Mouse (Mus musculus) olfactory bulb, adult 2 months (tissue): ENCODE measurements around the gene Pgd.

ENCODE experiments used
- CTCF ChIP-seq: fragments of 200-500 bp; IDR thresholded peaks from 2 replicates; pipeline ENCODE4 v1.5.1; 2012; ENCODE audit warnings: low read depth, mild to moderate bottlenecking, low read length, moderate library complexity; ENCODE audit not compliant: insufficient read depth
- POLR2A ChIP-seq: fragments of 200-500 bp; IDR thresholded peaks from 2 replicates; pipeline ENCODE4 v1.6.1; 2012; ENCODE audit warnings: mild to moderate bottlenecking, low read depth, low read length, moderate library complexity; ENCODE audit not compliant: insufficient read depth

DNA sequence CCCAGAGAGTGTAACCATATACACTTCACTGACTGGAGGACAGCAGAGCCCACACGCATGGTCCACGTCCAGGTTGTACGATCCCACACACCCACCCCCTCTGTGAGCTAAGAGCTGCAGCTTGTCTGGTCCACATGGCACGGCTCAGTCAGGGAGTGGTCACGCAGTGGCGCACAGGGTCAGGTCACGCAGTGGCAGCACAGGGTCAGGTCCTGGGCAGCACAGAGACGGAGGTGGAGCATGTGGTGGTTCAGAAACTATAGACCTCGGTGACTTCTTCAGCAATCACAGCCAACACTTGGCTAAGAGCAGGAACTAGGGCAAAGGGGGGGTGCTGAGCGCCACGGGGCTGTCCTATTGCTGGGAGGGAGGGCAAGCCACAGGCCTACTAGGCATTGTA is 16.3 kb downstream of the Pgd start:
- TF ChIP-seq POLR2A = no peak
- TF ChIP-seq CTCF = no peak
